Comparison of ENCODE assay signal across 24 mouse cellular contexts in the genomic region with DNA sequence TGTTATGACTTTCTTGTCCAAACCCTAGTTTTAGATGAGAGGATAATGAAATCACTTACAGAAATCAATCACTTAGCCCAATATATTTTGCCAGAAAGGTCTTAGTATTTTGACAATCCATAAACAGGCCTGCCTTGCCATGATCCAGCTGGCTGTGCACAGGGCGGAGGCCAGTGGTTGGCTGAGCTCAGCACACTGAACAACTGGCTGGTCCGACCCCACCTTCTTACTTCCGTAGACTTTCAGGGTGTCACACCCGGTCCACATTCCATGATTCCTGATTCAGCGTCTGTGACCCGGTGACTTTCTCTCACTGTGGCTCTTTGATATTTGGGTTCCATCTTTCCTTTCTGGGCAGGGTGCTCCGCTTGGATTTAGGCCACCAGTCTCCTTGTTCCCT.
A peak's percentile ranks its signal among the peaks of the same experiment; 100 is the strongest.
DNase-seq lines count a peak whose midpoint lies in the region; ATAC-seq and TF ChIP-seq lines count a peak whose summit lies in the region.
"Had no signal": no experiment of that assay in that cellular context is flagged by ENCODE, and none has a peak within 500 bp of the region (broad histone marks: within the 10 kb centered on the region; RNA-seq: fewer than 3 reads in every experiment).

No protein-coding gene starts in this region.

- no peaks in the 10 kb centered on the region for H3K36me3 ChIP-seq in intestine, embryonic 14.5 days (ENCODE audit: control insufficient read depth, insufficient read depth, low read length)
- no peaks in the 10 kb centered on the region for H3K36me3 ChIP-seq in intestine, postnatal 0 days (ENCODE audit: control insufficient read depth, insufficient read depth)
- H3K36me3 ChIP-seq in E14TG2a.4 (ENCODE audit: insufficient read depth, low read length), result no peaks in the 10 kb centered on the region
- H3K36me3 ChIP-seq in ES-E14 (ENCODE audit: control insufficient read depth, insufficient read depth, low read length, poor library complexity, severe bottlenecking), result no peaks in the 10 kb centered on the region
- H3K36me3 ChIP-seq: forebrain, embryonic 10.5 days; heart, embryonic 13.5 days; hindbrain, embryonic 12.5 days; limb, embryonic 12.5 days; midbrain, embryonic 12.5 days had no signal

- peaks cover 7% of the 10 kb centered on the region for H3K4me1 ChIP-seq in intestine, embryonic 14.5 days (replicated peaks; ENCODE audit: control insufficient read depth, insufficient read depth, low read length)
- no peaks in the 10 kb centered on the region for H3K4me1 ChIP-seq in intestine, postnatal 0 days (replicated peaks; ENCODE audit: control insufficient read depth, insufficient read depth, low read length)
- H3K4me1 ChIP-seq in E14TG2a.4 (replicated peaks; ENCODE audit: low read depth, low read length), result peaks cover 17% of the 10 kb centered on the region
- H3K4me1 ChIP-seq in ES-E14 (ENCODE audit: control insufficient read depth in 2 of 2, insufficient read depth in 2 of 2, low read length in 2 of 2, poor library complexity in 1 of 2), result no peaks in the 10 kb centered on the region; a peak in 1 of 4 replicates
- H3K4me1 ChIP-seq: forebrain, embryonic 10.5 days; heart, embryonic 13.5 days; hindbrain, embryonic 12.5 days; limb, embryonic 12.5 days; midbrain, embryonic 12.5 days had no signal

- TF ChIP-seq CTCF in intestine, postnatal 0 days (IDR thresholded peaks at IDR 0.05; ENCODE audit: low read depth), result no peak
- no peak for TF ChIP-seq CTCF in E14TG2a.4 (conservative IDR thresholded peaks at IDR 0.05; ENCODE audit: low read length)

- H3K9me3 ChIP-seq in intestine, embryonic 14.5 days (ENCODE audit: control insufficient read depth, low read length), result no peaks in the 10 kb centered on the region
- H3K9me3 ChIP-seq in intestine, postnatal 0 days (ENCODE audit: control insufficient read depth), result no peaks in the 10 kb centered on the region
- H3K9me3 ChIP-seq in E14TG2a.4 (ENCODE audit: low read length), result no peaks in the 10 kb centered on the region
- H3K9me3 ChIP-seq in ES-E14 (ENCODE audit: control insufficient read depth, insufficient read depth, low read depth, low read length), result no peaks in the 10 kb centered on the region
- H3K9me3 ChIP-seq: forebrain, embryonic 10.5 days; heart, embryonic 13.5 days; hindbrain, embryonic 12.5 days; limb, embryonic 12.5 days; midbrain, embryonic 12.5 days had no signal

- peak; percentile 69; the same call in 1 of the 2 replicates for ATAC-seq in intestine, embryonic 14.5 days (replicated peaks; ENCODE audit: low FRiP score, low TSS enrichment, low read depth)
- no peak for ATAC-seq in intestine, postnatal 0 days
- ATAC-seq: forebrain, postnatal 0 days; liver, postnatal 0 days had no signal

- no peak overlapping the region for H3K4me3 ChIP-seq in intestine, embryonic 14.5 days (ENCODE audit: low read depth, low read length)
- H3K4me3 ChIP-seq in intestine, postnatal 0 days (ENCODE audit: low read depth, low read length), result no peak overlapping the region
- H3K4me3 ChIP-seq in E14TG2a.4 (replicated peaks; ENCODE audit: low read length) (0 out of 2 replicates have a peak overlapping the region, but pooled peaks have one; percentile 21), ES-E14 (ENCODE audit: insufficient read depth in 1 of 2, low read depth in 1 of 2, low read length in 2 of 2, poor library complexity in 1 of 2, severe bottlenecking in 1 of 2) (no peak overlapping the region)
- H3K4me3 ChIP-seq: forebrain, embryonic 10.5 days; heart, embryonic 13.5 days; hindbrain, embryonic 12.5 days; limb, embryonic 12.5 days; midbrain, embryonic 12.5 days had no signal

- H3K4me2 ChIP-seq in intestine, embryonic 14.5 days (ENCODE audit: low read length), result no peak overlapping the region
- no peak overlapping the region; the same call in 1 of the 2 replicates for H3K4me2 ChIP-seq in intestine, postnatal 0 days (replicated peaks; ENCODE audit: low read depth)
- H3K4me2 ChIP-seq: heart, embryonic 13.5 days; hindbrain, embryonic 12.5 days; limb, embryonic 12.5 days; liver, embryonic 11.5 days; midbrain, embryonic 12.5 days had no signal

- H3K27me3 ChIP-seq in intestine, embryonic 14.5 days (replicated peaks; ENCODE audit: control insufficient read depth, insufficient read depth, low read length), result no peaks in the 10 kb centered on the region
- H3K27me3 ChIP-seq in intestine, postnatal 0 days (replicated peaks; ENCODE audit: control insufficient read depth, insufficient read depth, low read length), result no peaks in the 10 kb centered on the region
- H3K27me3 ChIP-seq in E14TG2a.4 (ENCODE audit: insufficient read depth, low read length), result peaks cover 2% of the 10 kb centered on the region; the same call in 1 of the 2 replicates
- H3K27me3 ChIP-seq: CH12.LX; heart, embryonic 13.5 days; hindbrain, embryonic 12.5 days; limb, embryonic 12.5 days; midbrain, embryonic 12.5 days had no signal

- H3K9ac ChIP-seq in intestine, embryonic 14.5 days (ENCODE audit: low read length), result no peak overlapping the region
- H3K9ac ChIP-seq in intestine, postnatal 0 days (ENCODE audit: low read depth, low read length), result no peak overlapping the region
- no peak overlapping the region for H3K9ac ChIP-seq in ES-E14 (ENCODE audit: insufficient read depth, low read depth, low read length, poor library complexity, severe bottlenecking)
- H3K9ac ChIP-seq: forebrain, postnatal 0 days; heart, embryonic 13.5 days; hindbrain, embryonic 12.5 days; limb, embryonic 12.5 days; liver, postnatal 0 days; midbrain, embryonic 12.5 days had no signal

- in situ Hi-C loops in ES-E14 (cut with MboI; ENCODE audit: low sequenced_read_pairs in 2 of 2, unreplicated experiment in 2 of 2), result no loop called here

- no peak for DNase-seq in intestine, embryonic 14.5 days (ENCODE audit: low spot score)
- DNase-seq in ES-E14 (ENCODE audit: low read depth, low spot score), result peak; percentile 16
- peak; percentile 7 to 48 for DNase-seq in lung, postnatal 4 days
- DNase-seq in adrenal gland, postnatal 10 days, result no peak
- no peak for DNase-seq in thymus, postnatal 4 days
- DNase-seq: adrenal gland, postnatal 36 days; B cell, adult 2 months; cerebellum, adult 11 months; cerebellum, adult 9-11 months; forebrain, postnatal 0 days; kidney, adult 9 months; kidney, postnatal 25 days; layer of hippocampus, postnatal 36 days; liver, postnatal 0 days; thymus, postnatal 25 days had no signal

- H3K27ac ChIP-seq in intestine, embryonic 14.5 days (ENCODE audit: low read depth), result no peak overlapping the region
- H3K27ac ChIP-seq in intestine, postnatal 0 days (ENCODE audit: low read depth, low read length), result no peak overlapping the region
- no peak overlapping the region for H3K27ac ChIP-seq in ES-E14 (ENCODE audit: insufficient read depth, low read depth, low read length, poor library complexity, severe bottlenecking)
- H3K27ac ChIP-seq: forebrain, embryonic 10.5 days; heart, embryonic 13.5 days; hindbrain, embryonic 12.5 days; limb, embryonic 12.5 days; midbrain, embryonic 12.5 days had no signal

- WGBS in intestine, embryonic 14.5 days, result 48% methylated on average over 7 of the region's 7 CpGs
- WGBS in intestine, postnatal 0 days, result 45% methylated on average over 7 of the region's 7 CpGs

TF ChIP-seq in ES-E14, 5 proteins besides CTCF, POLR2A, EP300 and RAD21:
- TF ChIP-seq MAFK (IDR thresholded peaks at IDR 0.05; ENCODE audit: insufficient read depth, low read depth, low read length) (no peak), HCFC1 (IDR thresholded peaks at IDR 0.05; ENCODE audit: borderline replicate concordance, insufficient read depth, low read length) (no peak), ZNF384 (IDR thresholded peaks at IDR 0.05; ENCODE audit: low read depth, low read length) (no peak), ZC3H11A (IDR thresholded peaks at IDR 0.05; ENCODE audit: borderline replicate concordance, low read depth, low read length) (no peak), CHD2 (IDR thresholded peaks at IDR 0.05; ENCODE audit: low read depth, low read length) (no peak)

Comparison
In these comparisons a context has a peak if more than half of its experiments do, and no peak if none do; other contexts are left out.
1. DNase-seq: peak in ES-E14 (single experiment) and lung, postnatal 4 days (2 of 2); none in intestine, embryonic 14.5 days (single experiment), adrenal gland, postnatal 10 days (single experiment) and thymus, postnatal 4 days (single experiment).